Mouse (Mus musculus) ovary, adult 2 months (tissue): Measurements from ENCODE around the gene Ppm1b. TPM values are rescaled to one million over a fixed set of nuclear protein-coding genes. Genes with fewer than 3 reads are reported as not detected.

Experiments used
- polyA plus RNA-seq: library from polyadenylated mRNA; depleted of rRNA; stranded (reverse); fragments of >200 nt; gene quantifications from 2 replicates; pipeline ENCODE4 v1.2.3, GENCODE M21; 2012; rRNA removed

Gene Ppm1b
- polyA plus RNA-seq = 13.6 and 18.4 TPM in 2 replicates

GRCm38 (mm10) chr17:84956441-84956840 is at the start of gene Ppm1b:
Ppm1b (plus strand) TSS chr17:84956741.

GRCm38 (mm10) chr17:85028093-85028739 is 71.7 kb downstream of the Ppm1b start, which contains the start of gene Slc3a1:
Slc3a1 (plus strand) TSS chr17:85028376.

Other genes with a start within 250 kb of the Ppm1b start
- gene Lrpprc, start 166.0 kb upstream of the Ppm1b start, polyA plus RNA-seq = 9.0 and 13.1 TPM in 2 replicates
- gene Slc3a1, start 71.6 kb downstream of the Ppm1b start, polyA plus RNA-seq = 0.30 and 0.35 TPM in 2 replicates
- 9.6 and 10.0 TPM in 2 replicates for gene Prepl, start 133.5 kb downstream of the Ppm1b start, polyA plus RNA-seq
- 3.0 and 7.8 TPM in 2 replicates for gene Camkmt, start 133.8 kb downstream of the Ppm1b start, polyA plus RNA-seq